Mouse (Mus musculus): Measurements from ENCODE around the gene Phldb3. TPM values are rescaled to one million over a fixed set of nuclear protein-coding genes. Genes with fewer than 3 reads are reported as not detected.

The Phldb3 gene
- total RNA-seq, 2 experiments from 2014 or later: 0.50 to 0.57 TPM

DNA sequence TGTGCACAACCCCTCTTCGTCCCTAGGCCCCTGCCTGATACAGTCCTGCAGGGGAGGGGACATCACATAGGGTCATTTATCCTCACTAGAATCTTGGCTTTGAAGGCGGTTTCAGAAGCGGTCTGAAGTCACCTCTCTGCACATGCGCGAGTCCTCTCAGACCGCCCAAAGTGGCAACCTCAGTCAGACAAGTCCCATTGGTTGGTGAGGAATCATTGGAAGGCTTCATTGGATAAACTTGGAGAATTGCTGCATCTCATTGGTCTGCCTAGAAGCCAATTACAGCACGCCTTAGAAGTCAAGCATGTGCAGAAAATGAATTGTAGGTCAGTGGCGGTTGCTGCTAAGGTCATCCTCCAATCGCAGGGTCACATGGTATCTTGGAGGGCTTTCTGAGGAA, 66.0 kb downstream of the Phldb3 start, which contains the start of gene Tex101:
Tex101 (minus strand) TSS at position 101 of the 400 bp plus-strand sequence.
- intact Hi-C loops (cut with DNase I): no loop called here

More for the DNA sequence above, 66.0 kb downstream of the Phldb3 start, which contains the start of gene Tex101:
- no peak for DNase-seq (ENCODE audit: low spot score)

Other genes starting within 250 kb of the Phldb3 start
- gene Kcnn4, start 240.5 kb upstream of the Phldb3 start, total RNA-seq (2021): under 1 TPM; 0.70 to 0.81 TPM
- gene Smg9, start 211.1 kb upstream of the Phldb3 start, total RNA-seq (2021): 1 to 10 TPM; 7.6 TPM
- not detected for gene Irgc1, start 158.5 kb upstream of the Phldb3 start, total RNA-seq (2021)
- gene Plaur, start 148.3 kb upstream of the Phldb3 start, total RNA-seq (2021): 1 to 10 TPM; 2.1 to 2.2 TPM
- 10 to 100 TPM; 13.1 to 13.9 TPM for gene Cadm4, start 128.7 kb upstream of the Phldb3 start, total RNA-seq (2021)
- 10 to 100 TPM; 15.1 to 15.6 TPM for gene Zfp428, start 103.8 kb upstream of the Phldb3 start, total RNA-seq (2021)
- not detected for gene AC161166.1, start 98.3 kb upstream of the Phldb3 start, total RNA-seq (2021)
- 10 to 100 TPM; 15.7 to 18.2 TPM for gene Irgq, start 80.1 kb upstream of the Phldb3 start, total RNA-seq (2021)
- gene Pinlyp, start 64.6 kb upstream of the Phldb3 start, total RNA-seq (2021): not detected
- 10 to 100 TPM; 27.8 to 27.9 TPM for gene Xrcc1, start 64.5 kb upstream of the Phldb3 start, total RNA-seq (2021)
- gene Ethe1, start 23.2 kb upstream of the Phldb3 start, total RNA-seq (2021): 10 to 100 TPM; 44.6 to 49.1 TPM
- under 1 TPM; 0.08 to 0.17 TPM for gene Zfp575, start 23.1 kb upstream of the Phldb3 start, total RNA-seq (2021)
- not detected for gene Lypd3, start 25.8 kb downstream of the Phldb3 start, total RNA-seq (2021)
- not detected for gene Tex101, start 65.9 kb downstream of the Phldb3 start, total RNA-seq (2021)
- gene BC049730, start 98.5 kb downstream of the Phldb3 start, total RNA-seq (2021): not detected
- not detected for gene Gm4763, start 116.1 kb downstream of the Phldb3 start, total RNA-seq (2021)
- under 1 TPM in 1 of 2 experiments, not detected in 1; 0.08 TPM for gene Cd177, start 149.5 kb downstream of the Phldb3 start, total RNA-seq (2021)
- gene Ceacam10, start 166.4 kb downstream of the Phldb3 start, total RNA-seq (2021): not detected

All from heart, postnatal 25 days (tissue).